Mouse (Mus musculus): ENCODE results near the gene Ccdc57.

Gene Ccdc57

DNA sequence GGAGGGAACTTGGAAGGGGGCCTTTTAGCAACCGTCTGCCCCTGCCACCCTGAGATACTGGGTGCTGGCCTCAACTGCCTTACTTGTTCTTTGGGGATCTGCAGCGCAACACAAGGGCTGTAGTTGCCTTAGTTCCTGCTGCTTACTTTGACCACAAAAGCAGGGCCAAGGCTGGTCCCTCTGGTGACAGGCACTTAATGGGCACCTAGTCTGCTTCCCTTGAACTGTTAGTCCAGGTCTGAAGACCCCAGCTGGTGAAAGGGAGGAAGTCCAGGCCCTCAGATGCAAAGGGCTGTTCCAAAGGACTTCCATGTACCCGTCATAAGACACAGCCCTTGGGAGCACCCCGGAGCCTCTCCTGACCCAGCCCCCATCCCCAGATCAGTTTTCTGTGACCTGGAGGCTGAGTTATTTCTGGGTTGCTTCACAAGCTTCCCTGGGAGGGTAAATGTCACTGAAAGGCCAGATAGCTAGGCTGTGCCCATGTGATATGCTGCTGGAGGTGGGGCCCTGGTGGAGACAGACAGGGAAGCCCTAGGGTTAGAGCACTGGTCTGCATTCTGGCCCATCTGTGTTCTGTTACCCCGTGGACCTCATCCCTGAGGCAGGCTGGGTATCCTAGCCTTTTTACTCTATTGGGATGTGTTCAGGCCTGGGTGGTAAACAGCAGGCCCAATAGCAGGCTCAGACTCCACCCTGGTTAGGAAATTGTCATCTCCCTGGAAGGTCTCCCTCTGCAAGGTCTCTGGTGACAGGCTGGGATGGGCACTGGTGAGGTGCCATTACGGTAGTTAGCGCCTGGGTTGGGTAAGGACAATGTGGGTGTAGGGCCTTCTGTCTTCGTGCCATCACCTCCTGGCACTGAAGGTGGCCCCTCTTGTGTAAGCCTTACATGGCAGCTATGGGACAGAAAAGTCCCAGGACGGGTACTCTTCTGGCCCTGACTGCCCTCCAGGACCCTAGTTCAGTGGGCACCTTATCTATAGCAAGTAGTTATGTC lies 19.4 kb upstream of the Ccdc57 start:
- peak in 1 of 2 experiments; percentile 35 for DNase-seq

DNA sequence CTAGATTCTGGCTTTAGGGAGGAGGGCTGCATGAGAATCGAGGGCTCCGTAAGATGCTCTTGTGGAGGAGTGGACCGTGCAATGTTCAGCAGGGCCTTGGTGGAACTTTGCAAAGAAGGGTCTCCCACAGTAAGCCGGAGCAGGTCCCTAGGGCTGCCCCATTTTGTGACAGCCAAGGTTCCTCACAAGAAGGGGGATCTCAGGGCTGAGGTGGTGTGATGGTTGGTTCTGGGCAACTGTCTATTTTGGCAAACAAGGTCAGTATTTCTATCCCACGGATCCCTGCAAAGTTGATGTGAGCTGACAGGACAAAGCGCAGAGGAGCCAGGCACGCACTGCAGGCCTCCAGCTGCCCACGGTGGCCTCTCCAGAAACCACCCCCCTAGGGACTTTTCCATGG lies 18.6 kb upstream of the Ccdc57 start:
- DNase-seq = no peak

DNA sequence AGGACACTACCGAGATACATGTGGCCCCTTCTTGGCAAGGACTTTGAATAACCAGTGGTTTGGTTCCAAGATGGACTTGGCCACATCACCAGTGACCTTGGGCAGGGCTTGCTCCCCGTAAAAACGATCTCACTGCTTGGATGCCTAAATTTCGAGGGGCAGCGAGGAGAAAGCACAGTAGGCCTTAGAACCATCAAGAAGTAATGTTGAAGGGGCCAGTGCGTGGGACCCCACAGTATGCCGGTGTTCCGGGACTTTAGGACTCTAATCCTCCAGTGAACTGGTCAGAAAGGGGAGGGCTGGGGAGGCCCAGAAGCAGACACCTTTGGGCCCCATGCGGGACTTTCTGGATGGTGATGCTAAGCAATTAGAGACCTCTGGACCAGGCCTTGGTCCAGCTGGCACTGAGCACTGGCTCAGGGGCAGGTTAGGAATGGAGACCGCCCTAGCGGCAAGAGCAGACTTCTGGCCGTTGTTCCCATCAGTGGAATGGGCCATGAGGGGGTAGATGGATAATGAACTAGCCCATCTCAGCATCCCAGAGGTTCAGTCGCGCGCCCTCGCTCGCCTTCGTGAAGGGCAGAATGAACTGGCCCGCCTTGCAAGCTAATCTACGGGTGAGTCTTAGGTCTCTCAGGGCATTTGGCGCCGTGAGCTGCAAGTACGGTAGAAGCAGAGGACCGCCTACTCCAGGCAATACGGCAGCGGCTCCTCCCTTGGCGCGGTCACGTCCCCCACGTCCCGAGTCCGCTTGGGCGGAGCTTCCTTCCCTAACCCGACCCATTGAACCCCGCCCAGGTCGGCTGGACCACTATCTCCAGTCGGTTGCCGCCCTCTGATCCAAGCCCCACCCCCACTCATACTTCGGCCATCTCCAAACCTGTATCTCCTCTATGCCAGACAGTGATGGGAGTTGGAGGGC lies 17.9 kb upstream of the Ccdc57 start:
- DNase-seq = peak; percentile 88 to 93

DNA sequence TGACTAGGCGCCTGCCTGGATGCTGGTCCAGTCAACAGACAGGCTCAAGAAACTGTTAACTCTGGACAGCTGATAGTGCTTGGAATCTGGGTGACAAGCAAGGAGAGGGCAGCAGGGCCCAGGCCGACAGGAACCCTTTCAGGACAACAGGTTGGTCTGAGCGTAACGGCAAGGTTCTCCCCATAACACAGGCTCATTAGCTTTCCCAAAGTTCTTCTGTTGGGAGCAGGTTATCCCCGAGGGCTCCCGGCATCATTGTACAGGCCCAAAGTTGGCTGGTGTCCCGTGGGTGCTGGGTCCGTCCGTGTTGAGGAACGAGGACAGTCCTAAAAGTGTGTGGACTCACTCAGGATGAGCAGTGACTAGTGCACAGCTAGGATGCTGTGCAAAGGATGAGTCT lies 17.2 kb upstream of the Ccdc57 start:
- DNase-seq = no peak

DNA sequence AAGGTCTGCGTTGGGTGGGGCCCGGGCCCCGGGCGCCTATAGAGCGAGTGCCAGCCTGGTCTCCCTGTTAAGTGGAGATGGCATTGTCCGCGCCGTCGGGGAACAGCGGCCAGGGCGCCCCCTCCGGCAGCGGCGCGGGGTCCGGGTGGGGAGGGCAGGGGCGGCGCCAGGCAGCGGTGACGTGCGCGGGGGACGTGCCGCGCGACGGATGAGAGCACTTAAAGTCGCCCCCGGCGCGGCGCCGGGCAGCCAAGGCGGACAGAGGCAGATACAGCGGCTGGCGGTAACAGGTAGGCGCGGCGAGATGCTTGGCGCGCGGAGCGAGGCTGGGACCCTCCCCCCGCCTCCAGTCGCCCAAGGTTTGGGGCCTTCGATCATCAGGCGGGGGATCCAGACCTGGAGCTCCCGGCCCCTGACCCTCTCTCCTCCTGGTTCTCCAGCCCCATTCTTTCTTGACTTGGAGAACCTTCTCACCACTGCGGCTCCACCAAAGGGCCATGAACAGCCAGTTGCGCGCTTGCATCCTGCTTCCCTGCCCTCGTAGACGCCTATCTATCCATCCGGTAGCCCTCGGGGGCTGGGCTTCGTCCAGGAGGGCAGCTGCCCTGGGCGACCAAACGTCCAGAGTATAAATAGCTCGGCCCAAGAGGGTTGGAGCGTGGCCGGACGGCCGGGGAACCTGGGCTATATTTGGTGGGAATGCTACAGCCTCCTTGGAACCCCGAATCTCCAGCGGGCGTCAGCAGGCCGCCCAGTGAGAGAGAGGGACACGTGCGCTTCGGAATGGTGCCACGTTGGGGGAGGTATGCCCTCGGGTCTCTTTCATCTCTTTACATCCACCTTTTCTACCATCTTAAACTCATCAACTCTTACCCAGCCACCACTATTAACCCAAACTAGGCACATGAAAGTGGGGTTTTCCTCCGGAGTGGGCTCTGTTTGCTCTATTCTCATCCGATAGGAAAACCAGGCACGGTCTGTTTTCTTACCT lies 16.5 kb upstream of the Ccdc57 start:
- DNase-seq = peak; percentile 38 to 66

DNA sequence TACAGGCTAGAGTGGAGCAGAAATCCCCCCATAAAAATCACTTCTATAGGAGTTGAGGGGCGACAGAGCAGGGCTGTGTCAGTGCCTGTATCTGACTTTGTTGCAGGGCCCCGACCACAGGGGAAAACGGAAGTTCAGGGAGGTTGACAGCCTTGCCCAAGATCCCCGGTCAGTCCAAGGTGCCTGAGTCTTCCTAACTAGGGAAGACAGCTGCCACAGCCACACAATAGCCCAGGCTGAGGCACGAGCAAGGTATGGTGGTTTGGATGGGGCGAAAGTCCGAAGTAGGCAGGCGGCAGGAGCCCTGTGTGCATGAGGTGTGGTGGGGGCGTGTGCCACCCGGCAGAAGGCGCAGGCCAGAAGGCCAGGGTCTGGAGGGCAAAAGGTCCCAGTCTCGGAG lies 15.7 kb upstream of the Ccdc57 start, which contains the start of gene Slc16a3:
TSS of gene Slc16a3 (plus strand) at position 153 of the 400 bp plus-strand sequence.
- DNase-seq = peak in 1 of 2 experiments; percentile 50

DNA sequence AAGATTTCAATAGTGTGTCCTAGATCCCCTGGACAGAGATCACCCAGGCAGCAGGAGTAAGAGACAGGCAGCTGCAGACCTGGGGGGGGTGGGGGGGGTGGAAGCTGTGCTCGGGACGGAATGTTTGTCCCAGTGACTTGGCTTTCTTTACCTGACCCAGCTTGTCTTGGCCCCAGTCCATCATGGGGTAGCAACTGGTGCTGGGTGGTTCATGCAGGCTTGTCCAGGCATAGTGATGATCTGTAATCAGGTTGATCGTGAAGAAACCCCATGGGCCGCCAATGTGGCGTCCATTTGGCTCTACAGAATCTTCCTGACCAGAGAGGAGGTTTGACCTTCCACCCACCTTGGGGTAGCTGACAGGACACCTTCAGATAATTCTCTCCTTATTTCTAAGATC lies 13.3 kb upstream of the Ccdc57 start:
- peak in 1 of 2 experiments; percentile 46 for DNase-seq

DNA sequence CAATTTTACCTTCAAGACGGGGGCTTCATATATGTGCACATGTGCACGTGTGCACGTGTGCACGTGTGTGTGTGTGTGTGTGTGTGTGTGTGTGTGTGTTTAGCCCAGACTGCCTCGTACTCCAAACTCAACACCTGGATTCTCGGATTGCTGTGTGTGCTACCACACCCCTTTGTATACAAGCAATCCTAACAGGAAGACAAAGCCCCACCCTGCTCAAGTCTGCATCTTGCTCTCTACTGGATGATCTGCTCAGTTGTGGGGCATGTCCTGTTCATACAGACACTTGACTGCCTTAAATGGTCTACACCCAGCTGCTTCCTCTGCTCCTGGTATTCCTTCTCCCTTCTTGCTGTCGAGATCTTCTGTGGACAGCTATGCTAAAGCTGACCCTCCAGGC lies 12.6 kb upstream of the Ccdc57 start:
- DNase-seq = no peak

DNA sequence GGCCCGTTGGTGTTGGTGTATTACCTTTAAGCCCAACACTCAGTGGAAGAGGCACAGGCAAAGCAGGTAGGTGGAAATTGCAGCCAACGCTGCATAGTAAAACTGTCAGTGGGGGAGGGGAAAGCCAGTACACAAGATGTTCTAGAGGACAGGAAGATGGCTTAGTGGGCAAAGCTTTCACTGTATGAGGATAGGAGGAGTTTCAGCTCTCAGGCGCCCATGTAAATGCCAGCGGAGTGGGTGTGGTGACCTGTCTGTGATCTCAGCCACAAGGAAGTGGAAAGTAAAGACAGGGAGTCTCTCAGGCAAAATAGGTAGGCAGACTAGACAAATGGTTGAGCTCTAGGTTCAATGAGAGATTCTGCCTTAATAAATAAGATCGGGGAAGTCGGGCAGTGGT lies 8.3 kb upstream of the Ccdc57 start:
- no peak for DNase-seq

DNA sequence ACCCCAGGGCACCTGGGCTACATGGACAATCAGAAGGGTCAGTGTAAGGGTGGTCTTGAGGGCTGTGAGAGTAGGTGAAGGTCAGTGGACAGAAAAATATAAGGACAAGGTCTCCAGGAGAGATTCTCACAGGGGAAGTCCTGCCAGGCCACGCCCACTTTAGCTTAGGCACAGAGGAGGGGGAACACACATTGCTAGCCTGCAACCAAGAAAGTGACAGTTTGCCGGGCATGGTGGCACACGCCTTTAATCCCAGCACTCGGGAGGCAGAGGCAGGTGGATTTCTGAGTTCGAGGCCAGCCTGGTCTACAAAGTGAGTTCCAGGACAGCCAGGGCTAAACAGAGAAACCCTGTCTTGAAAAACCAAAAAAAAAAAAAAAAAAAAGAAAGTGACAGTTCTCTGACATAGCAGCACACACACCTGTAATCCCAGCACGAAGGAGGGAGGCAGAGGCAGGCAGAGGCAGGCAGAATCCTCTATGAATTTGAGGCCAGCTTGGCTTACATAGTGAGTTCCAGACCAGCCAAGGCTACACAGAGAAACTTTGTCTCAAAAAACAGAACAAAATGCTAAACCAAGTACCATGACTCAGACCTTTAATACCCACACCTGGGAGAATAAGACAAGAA lies 7.2 kb upstream of the Ccdc57 start:
- no peak for DNase-seq

DNA sequence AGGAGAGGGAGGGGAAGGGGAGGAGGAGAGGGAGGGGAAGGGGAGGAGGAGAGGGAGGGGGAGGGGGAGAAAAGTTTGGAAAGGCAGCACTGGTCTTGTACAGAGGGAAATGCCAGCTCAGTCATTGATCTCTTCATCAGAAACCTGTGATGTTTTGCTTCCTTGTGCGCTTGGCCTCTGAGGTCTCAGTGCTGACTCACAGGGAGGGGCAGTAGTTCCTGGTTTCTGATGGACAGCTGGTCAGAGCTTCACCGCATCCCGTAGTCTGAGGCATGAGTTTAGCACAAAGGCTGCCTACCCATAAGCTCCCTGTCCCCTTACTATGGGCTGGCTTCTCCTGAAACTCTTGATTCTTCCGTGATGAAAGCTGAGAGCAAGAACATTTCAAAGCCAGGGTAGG lies 6.1 kb upstream of the Ccdc57 start:
- no peak for DNase-seq

DNA sequence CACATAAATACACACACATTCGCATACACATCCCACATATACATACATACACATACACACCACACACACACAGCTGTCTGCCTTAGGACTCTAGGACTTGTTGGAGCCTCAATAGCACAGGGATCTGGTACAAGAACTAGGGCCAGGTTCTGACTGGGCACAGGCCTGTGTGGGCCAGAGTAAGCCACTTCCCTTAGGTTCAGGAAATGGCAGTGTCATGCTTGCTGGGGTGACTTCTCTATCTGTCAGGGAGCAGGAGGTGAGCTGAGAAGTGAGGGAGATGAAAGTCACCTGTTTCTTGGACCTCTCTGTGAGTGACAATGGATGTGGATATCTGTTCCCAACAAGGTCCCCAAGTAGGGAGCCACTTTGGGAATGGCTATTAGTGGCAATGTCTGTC lies 5.3 kb upstream of the Ccdc57 start:
- DNase-seq = no peak

DNA sequence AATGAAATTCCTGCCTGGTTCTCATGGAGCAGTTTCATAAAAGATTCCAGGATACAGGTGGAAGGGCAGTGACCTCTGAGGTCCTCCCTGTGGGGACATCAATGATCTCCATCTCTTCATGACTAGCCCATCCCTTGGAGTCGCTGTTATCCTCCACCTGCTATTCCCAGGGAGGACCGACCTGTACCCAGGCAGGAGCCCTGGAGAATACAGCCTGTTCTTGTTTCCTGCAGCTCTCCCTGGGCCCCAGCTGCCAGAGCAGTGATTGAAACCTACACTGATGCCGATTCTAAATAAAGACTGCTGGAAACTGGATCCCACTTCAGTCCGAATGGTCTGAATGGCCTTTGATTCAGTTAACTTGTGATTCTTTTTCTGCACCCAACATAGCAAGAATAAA lies 1.2 kb downstream of the Ccdc57 start:
- no peak for DNase-seq

DNA sequence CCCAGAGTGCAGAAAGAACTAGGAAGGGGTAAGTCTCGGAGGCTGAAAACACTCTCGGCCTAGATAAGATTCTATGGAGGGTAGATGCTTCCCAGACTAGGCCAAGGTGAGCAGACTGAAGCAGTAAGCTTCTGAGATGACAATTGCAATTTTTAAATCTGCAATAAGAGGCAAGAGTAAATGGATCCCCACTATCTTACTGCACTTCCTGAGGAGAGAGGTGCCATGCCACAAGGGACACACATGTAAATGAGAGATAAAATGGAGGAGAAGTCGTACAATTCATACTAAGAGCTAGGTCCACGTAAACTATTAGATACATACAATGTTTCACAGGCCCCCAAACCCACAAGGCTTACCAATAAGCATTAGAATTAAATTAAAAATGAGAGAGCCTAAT lies 4.2 kb downstream of the Ccdc57 start:
- no peak for DNase-seq

DNA sequence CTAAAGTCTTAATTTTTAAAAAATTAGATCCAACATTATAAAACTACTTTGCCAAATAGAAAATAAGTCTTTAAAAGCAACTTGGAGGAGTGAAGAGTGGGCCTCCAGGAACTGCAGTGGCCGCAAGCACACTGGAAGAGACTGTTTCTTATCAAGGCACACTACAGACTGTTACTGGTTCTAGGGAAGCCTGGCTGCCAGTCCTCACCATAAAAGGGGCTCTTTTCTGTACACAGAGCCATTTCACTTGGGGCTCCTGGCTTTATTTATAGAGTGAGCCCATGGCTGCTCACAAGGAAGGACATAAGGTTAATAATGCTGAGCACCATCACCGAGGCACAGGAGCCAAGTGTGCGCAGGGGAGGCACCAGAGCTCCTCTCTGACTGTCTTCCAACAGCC lies 10.1 kb downstream of the Ccdc57 start:
- DNase-seq = no peak

DNA sequence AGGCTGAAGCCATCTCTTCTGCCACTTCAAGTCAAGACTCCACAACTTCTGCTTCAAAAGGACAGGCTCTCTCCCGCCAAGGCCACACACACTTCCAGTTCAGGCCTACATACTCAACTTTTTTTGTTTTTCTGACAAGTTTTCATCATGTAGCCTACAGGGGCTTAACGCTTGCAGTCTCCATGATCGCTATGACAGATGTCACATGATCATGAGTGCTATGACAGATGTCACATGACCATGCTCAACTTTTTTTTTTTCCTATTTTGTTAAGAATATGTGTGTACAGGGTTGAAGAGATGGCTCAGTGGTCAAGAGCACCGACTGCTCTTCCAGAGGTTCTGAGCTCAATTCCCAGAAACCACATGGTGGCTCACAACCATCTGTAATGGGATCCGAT lies 14.9 kb downstream of the Ccdc57 start:
- no peak for DNase-seq

DNA sequence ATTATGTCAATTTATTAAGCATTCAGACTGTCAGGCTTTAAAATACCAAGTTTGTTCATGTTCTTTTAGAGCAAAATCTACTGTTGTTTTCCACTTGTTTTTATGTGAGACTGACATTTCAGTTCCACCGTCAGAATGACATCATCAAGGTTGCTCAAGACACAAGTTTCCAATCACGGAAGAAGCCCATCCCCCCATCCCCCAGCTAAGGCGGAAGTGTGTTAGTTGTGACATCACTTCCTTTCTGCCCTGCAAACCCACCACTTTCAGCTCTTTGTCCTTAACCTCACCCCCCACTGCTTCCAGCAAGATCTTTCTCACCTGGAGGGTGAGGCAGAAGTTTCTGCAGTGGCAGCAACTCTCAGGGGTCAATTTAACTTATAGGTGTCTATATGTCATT lies 16.2 kb downstream of the Ccdc57 start:
- no peak for DNase-seq

DNA sequence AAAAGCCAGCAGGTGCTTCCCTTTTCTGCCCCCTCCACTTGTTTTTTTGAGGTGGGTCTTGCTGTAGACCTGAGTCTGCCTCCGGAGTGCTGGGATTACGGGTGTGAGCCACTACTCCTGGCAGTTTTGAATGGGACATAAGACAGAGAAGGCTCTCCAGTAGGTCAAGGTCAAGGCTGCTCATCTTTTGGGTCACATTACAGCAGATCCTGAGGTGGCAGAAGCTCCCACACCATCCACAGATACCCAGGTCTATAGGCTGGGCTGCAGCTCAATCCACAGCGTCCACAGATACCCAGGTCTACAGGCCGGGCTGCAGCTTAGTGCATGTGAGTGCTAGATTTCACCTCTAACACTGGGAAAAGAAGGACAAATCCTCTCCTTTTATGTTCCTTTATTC lies 18.9 kb downstream of the Ccdc57 start:
- no peak for DNase-seq

DNA sequence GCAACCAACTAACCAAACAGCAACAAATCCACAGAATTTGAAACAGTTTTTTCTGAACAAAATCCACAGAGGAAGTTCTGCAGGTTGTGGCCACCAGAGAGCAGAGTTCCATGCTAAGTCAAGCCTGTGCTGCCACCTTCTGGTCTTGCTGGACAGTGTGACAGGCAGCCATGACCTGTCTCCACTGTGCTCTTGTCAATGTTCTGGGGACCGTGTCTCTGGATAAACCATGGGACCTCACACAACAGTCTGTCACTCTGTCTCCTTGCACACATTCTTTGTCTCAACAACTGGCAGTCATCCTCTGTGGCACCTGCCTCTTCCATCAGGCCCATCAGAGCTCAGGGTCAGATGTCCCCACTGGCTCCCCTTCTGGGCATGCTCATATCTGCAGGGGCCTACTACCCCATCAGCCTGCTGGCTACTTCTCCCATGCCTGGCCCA lies 27.2 kb downstream of the Ccdc57 start:
- peak; percentile 81 to 87 for DNase-seq

DNA sequence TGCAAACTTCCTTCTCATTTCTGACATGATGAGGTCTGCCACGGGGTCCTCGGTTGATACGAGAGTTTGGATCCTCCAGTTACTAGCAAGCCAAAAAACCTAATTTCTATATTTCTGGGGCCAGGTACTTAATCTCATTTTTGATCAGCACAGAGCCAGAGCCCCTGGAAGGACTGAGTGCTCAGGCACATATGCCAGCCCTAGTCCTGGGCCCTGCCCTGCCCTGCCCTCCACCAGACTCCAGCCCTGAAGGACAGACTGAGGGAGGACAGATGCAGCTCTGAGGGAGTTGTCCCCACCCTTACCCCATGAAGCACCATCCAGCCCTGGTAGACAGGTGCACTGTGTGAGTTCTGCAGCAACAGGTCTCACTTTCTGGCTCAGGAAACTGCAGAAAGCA lies 28.1 kb downstream of the Ccdc57 start:
- no peak for DNase-seq

DNA sequence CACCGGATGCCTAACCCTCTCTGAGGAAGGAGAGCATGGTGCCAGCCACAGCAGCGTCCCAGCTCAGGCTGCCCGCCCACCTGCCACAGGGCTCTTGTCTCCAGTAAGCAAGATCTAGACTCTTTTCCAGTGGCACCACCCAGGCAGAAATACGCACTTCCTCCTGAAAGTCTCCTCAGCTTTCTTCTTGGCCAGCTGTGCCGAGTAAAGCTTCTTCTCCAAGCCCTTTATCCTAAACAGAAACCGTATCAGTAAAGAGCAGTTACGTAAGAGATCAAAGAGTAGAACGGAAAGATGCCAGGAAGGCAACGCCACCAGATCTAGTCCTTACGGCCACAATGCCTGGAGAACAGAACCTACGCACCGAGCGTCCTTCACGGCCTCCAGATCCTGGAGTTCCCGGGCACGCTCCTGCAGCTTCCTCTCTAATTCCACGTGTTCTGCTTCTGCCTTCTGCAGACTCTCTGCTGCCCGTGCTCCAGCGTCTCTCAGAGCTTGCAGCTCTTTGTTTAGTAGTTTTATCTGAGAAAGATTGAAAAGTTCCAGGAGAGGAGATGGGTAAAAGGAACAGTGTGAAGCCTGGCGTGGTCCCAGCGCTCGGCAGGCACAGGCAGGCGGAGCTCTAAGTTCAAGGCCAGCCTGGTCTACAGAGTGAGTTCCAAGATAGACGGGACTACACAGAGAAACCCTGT lies 29.4 kb downstream of the Ccdc57 start:
- DNase-seq = no peak

Measured in kidney, postnatal 25 days (tissue).